Mouse (Mus musculus): ENCODE data around the gene Fcer1a. TPM values are rescaled to one million over a fixed set of nuclear protein-coding genes. Genes with fewer than 3 reads are reported as not detected.
"Not testable (repeated sequence)": the region's sequence is repeated elsewhere in the genome, so short reads cannot be mapped to it uniquely, and the experiment has no call there.

The Fcer1a gene
- polyA plus RNA-seq (2015; fragmentation: Nextera tagmentation; extraction: Ambion mirVana), result 0.31 and 0.32 TPM in 2 replicates

DNA sequence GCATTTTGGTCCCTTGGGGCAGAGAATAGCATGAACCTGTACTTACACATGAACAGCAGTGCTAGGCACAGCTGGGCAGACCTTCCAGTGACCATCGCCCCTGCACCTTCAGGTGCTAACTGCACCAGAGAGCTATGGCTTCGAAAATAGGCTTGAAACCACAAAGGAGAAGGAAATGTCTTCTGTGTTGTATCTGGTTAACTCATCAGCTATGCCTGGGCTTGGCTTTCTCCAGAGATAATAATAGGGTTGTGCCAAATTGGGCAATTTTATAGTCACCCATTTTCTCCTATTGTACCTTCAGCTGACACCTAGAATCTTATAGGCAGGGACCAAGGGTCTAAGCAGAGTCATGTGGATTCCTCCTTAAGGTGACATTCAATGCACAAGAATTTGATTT, at the start of gene Fcer1a:
Fcer1a (minus strand) TSS at position 134 of the 400 bp plus-strand sequence.
- Histone ChIP-seq H3K27me3 (replicated peaks; ENCODE audit: insufficient read depth, low read length) (no peaks in the 10 kb centered on the region), H3K27ac (ENCODE audit: low read length) (no peak within 1 kb of the TSS), H3K4me3 (ENCODE audit: low read depth, low read length) (no peak within 1 kb of the TSS), H3K4me2 (replicated peaks; ENCODE audit: low read depth, low read length) (no peak within 1 kb of the TSS), H3K36me3 (ENCODE audit: insufficient read depth, low read length) (no peaks in the 10 kb centered on the region), H3K4me1 (ENCODE audit: insufficient read depth, low read depth, low read length) (no peaks in the 10 kb centered on the region), H3K9me3 (ENCODE audit: low read length) (no peaks in the 10 kb centered on the region), H3K9ac (replicated peaks; ENCODE audit: low read depth) (no peak within 1 kb of the TSS)
- TF ChIP-seq CTCF (IDR thresholded peaks at IDR 0.05), result no peak
- 51% methylated on average over 2 of the region's 2 CpGs for WGBS
- no peak for DNase-seq (ENCODE audit: low spot score)
- ATAC-seq, result no peak

DNA sequence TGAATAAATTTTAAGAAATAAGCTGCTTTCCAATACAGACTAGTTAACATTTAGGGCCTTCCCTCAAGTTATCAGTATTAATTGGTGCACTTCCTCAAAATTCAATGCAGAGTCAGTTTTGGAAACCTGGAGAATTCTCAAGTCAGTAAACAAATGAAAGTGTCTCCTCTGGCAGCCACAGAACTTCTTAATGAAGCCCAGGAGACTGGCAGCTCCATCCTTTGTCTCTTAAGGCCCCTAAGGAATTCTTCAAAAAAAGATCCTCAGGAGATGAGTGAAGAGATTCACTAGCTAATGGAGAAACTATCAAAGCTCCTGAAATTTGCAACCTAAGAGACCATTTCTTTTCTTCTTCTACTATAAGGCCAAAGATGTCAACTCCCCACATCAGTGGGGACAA, 38.7 kb upstream of the Fcer1a start, which contains the start of gene Olfr418:
Olfr418 (plus strand) TSS at position 301 of the 400 bp plus-strand sequence.
- no peaks in the 10 kb centered on the region for H3K27me3 ChIP-seq (replicated peaks; ENCODE audit: insufficient read depth, low read length)
- ATAC-seq, result no peak
- no peaks in the 10 kb centered on the region for H3K36me3 ChIP-seq (ENCODE audit: insufficient read depth, low read length)
- H3K9ac ChIP-seq (replicated peaks; ENCODE audit: low read depth), result no peak within 1 kb of the TSS
- TF ChIP-seq CTCF (IDR thresholded peaks at IDR 0.05), result no peak
- no peak for TF ChIP-seq EP300 (IDR thresholded peaks at IDR 0.05)
- no peaks in the 10 kb centered on the region for H3K9me3 ChIP-seq (ENCODE audit: low read length)
- H3K27ac ChIP-seq (ENCODE audit: low read length), result no peak within 1 kb of the TSS
- no peak for DNase-seq (ENCODE audit: low spot score)
- H3K4me2 ChIP-seq (replicated peaks; ENCODE audit: low read depth, low read length), result no peak within 1 kb of the TSS
- no peak within 1 kb of the TSS for H3K4me3 ChIP-seq (ENCODE audit: low read depth, low read length)
- H3K4me1 ChIP-seq (ENCODE audit: insufficient read depth, low read depth, low read length), result no peaks in the 10 kb centered on the region

DNA sequence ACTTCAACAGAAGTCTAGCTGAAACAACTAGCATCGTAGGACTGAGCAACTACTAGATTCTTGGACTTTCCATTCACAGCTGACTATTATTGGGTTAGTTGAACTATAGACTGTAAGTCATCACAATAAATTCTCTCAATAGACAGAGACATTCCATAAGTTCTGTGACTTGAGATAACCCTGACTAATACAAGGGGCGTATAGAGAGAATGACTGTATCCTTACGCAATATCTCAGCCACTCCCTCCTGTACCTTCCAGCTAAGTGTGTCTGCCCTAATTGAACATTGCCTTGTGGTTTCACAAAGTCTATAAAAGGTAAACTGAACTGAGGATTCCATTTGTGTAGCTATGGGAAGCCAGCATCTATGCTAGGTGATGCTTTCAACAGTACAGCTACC, 22.9 kb upstream of the Fcer1a start:
- no peak overlapping the region for H3K9ac ChIP-seq (replicated peaks; ENCODE audit: low read depth)
- ATAC-seq, result no peak
- H3K9me3 ChIP-seq (ENCODE audit: low read length), result no peaks in the 10 kb centered on the region
- TF ChIP-seq EP300 (IDR thresholded peaks at IDR 0.05) (no peak), CTCF (IDR thresholded peaks at IDR 0.05) (no peak)
- H3K27me3 ChIP-seq (replicated peaks; ENCODE audit: insufficient read depth, low read length), result no peaks in the 10 kb centered on the region
- 84% methylated on average over 3 of the region's 3 CpGs for WGBS
- H3K36me3 ChIP-seq (ENCODE audit: insufficient read depth, low read length), result no peaks in the 10 kb centered on the region
- no peak overlapping the region for H3K4me3 ChIP-seq (ENCODE audit: low read depth, low read length)
- H3K4me1 ChIP-seq (ENCODE audit: insufficient read depth, low read depth, low read length), result no peaks in the 10 kb centered on the region
- no peak overlapping the region for H3K4me2 ChIP-seq (replicated peaks; ENCODE audit: low read depth, low read length)
- DNase-seq (ENCODE audit: low spot score), result no peak
- no peak overlapping the region for H3K27ac ChIP-seq (ENCODE audit: low read length)

DNA sequence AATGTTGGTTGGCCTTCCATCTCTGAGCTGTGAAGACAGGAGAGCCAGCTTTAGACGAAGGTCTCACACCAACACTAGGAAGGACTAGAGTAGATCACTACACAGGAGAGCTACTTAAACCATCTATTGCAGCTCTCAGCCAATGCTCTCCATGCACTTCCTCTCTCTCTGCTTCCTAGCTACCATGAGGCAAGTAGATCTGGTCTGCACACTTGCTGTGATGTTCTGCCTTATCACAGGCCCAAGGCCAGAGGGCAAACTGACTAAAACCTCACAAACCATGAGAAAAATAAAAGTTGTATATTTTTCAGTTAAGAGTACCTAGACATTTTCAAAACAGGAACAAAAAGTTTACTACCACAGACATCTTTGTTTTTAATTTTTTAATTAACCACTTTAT, 10.0 kb upstream of the Fcer1a start:
- not testable (repeated sequence) for H3K4me1 ChIP-seq (ENCODE audit: insufficient read depth, low read depth, low read length); ATAC-seq; H3K27me3 ChIP-seq (replicated peaks; ENCODE audit: insufficient read depth, low read length); H3K27ac ChIP-seq (ENCODE audit: low read length); DNase-seq (ENCODE audit: low spot score); H3K9me3 ChIP-seq (ENCODE audit: low read length); H3K4me2 ChIP-seq (replicated peaks; ENCODE audit: low read depth, low read length); H3K4me3 ChIP-seq (ENCODE audit: low read depth, low read length); H3K36me3 ChIP-seq (ENCODE audit: insufficient read depth, low read length); H3K9ac ChIP-seq (replicated peaks; ENCODE audit: low read depth)
- WGBS, result 63% methylated on average over 1 of the region's 1 CpGs

DNA sequence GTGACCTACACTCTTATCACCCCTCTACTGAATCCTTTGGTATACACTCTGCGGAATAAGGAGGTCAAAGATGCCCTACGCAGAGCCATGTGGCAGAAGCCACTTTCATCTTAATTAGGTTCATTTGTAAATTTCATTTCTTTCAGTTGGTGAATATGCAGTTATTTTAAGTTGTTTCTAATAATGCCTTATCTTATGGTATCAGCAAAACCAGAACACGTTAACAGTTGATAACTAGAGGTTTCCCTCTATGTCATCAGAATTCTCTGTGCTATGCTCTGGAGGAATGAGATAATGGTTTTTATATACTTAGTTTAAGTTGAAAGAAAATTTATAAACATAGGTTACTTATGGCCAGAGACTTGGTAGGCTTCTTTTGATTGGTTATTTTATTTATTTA, 10.5 kb downstream of the Fcer1a start:
- TF ChIP-seq EP300 (IDR thresholded peaks at IDR 0.05) (no peak), CTCF (IDR thresholded peaks at IDR 0.05) (no peak)
- WGBS, result 83% methylated on average over 3 of the region's 3 CpGs
- no peaks in the 10 kb centered on the region for H3K27me3 ChIP-seq (replicated peaks; ENCODE audit: insufficient read depth, low read length)
- DNase-seq (ENCODE audit: low spot score) (no peak), ATAC-seq (no peak)
- no peak overlapping the region for H3K9ac ChIP-seq (replicated peaks; ENCODE audit: low read depth)
- H3K4me1 ChIP-seq (ENCODE audit: insufficient read depth, low read depth, low read length), result no peaks in the 10 kb centered on the region
- no peak overlapping the region for H3K27ac ChIP-seq (ENCODE audit: low read length)
- no peak overlapping the region for H3K4me3 ChIP-seq (ENCODE audit: low read depth, low read length)
- H3K9me3 ChIP-seq (ENCODE audit: low read length), result no peaks in the 10 kb centered on the region
- no peaks in the 10 kb centered on the region for H3K36me3 ChIP-seq (ENCODE audit: insufficient read depth, low read length)
- H3K4me2 ChIP-seq (replicated peaks; ENCODE audit: low read depth, low read length), result no peak overlapping the region

DNA sequence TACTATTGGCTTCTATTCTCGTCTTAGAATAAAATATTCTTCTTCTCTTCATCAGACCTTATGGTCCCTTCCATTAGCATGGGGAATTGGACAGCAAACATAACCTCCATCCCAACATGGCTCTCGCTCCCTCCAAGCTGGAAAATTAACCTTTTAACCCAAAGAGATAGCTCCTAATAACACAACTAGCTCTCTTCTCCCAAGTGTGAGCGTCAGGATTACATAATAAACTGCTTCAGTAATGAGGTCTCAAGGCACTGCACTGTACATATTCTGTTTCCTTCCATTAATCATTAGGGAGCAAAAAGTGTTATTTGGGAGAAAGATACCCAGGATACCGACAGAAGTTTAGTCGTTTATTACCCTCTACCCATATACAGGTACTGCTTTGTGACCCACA, 14.9 kb downstream of the Fcer1a start, which contains the start of gene Olfr1404:
Olfr1404 (plus strand) TSS at position 301 of the 400 bp plus-strand sequence.
- WGBS, result 62% methylated on average over 5 of the region's 5 CpGs
- Histone ChIP-seq H3K4me3 (ENCODE audit: low read depth, low read length) (no peak within 1 kb of the TSS), H3K27me3 (replicated peaks; ENCODE audit: insufficient read depth, low read length) (no peaks in the 10 kb centered on the region), H3K36me3 (ENCODE audit: insufficient read depth, low read length) (no peaks in the 10 kb centered on the region), H3K4me2 (replicated peaks; ENCODE audit: low read depth, low read length) (no peak within 1 kb of the TSS), H3K9ac (replicated peaks; ENCODE audit: low read depth) (no peak within 1 kb of the TSS), H3K9me3 (ENCODE audit: low read length) (no peaks in the 10 kb centered on the region), H3K4me1 (ENCODE audit: insufficient read depth, low read depth, low read length) (no peaks in the 10 kb centered on the region), H3K27ac (ENCODE audit: low read length) (no peak within 1 kb of the TSS)
- no peak for TF ChIP-seq EP300 (IDR thresholded peaks at IDR 0.05)
- TF ChIP-seq CTCF (IDR thresholded peaks at IDR 0.05), result no peak
- DNase-seq (ENCODE audit: low spot score) (no peak), ATAC-seq (no peak)

DNA sequence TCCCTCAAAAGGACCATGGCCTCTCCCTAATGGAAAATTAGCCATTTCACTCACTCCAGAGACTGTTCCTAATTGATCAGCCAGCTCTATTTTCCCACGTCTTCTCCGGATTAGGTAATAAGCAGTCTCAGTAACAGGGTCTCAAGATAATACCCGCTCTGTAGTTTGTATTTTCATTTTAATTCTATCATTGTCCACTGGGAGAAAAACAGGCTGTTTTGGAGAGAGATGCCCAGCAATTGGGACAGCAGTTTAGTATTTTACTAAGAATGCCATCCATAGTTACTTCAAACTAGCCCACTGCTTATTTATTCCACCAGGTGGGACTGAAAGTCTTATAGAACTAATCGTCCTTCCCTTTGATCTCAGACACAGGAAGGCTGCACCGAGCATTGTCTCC, 29.5 kb downstream of the Fcer1a start, which contains the start of gene Olfr218:
Olfr218 (plus strand) TSS at position 301 of the 400 bp plus-strand sequence.
- TF ChIP-seq EP300 (IDR thresholded peaks at IDR 0.05), result no peak
- TF ChIP-seq CTCF (IDR thresholded peaks at IDR 0.05), result no peak
- Histone ChIP-seq H3K27ac (ENCODE audit: low read length) (no peak within 1 kb of the TSS), H3K4me2 (replicated peaks; ENCODE audit: low read depth, low read length) (no peak within 1 kb of the TSS), H3K27me3 (replicated peaks; ENCODE audit: insufficient read depth, low read length) (no peaks in the 10 kb centered on the region), H3K36me3 (ENCODE audit: insufficient read depth, low read length) (no peaks in the 10 kb centered on the region), H3K9me3 (ENCODE audit: low read length) (no peaks in the 10 kb centered on the region), H3K9ac (replicated peaks; ENCODE audit: low read depth) (no peak within 1 kb of the TSS), H3K4me1 (ENCODE audit: insufficient read depth, low read depth, low read length) (no peaks in the 10 kb centered on the region), H3K4me3 (ENCODE audit: low read depth, low read length) (no peak within 1 kb of the TSS)
- no peak for ATAC-seq
- WGBS, result 72% methylated on average over 5 of the region's 5 CpGs
- DNase-seq (ENCODE audit: low spot score), result no peak

Measured in lung, postnatal 0 days (tissue).